In genomic region chr4:41761680-41762079, GRCm38 (mm10) we compare ENCODE assay signal across 1 mouse cellular context.
TF ChIP-seq lines count a peak whose summit lies in the region.

No protein-coding gene starts in this region.

TF ChIP-seq in MEL, 35 proteins besides CTCF, POLR2A, EP300 and RAD21:
- TF ChIP-seq RCOR1 (IDR thresholded peaks at IDR 0.05; ENCODE audit: low read depth, low read length) (no peak), ETS1 (IDR thresholded peaks at IDR 0.05; ENCODE audit: low read depth, low read length) (no peak), MAX (IDR thresholded peaks at IDR 0.05; ENCODE audit: low read length) (no peak), ELF1 (IDR thresholded peaks at IDR 0.05; ENCODE audit: low read depth, low read length) (no peak), MYB (IDR thresholded peaks at IDR 0.05; ENCODE audit: low read depth, low read length) (no peak), GATA1 (IDR thresholded peaks at IDR 0.05; ENCODE audit: low read depth, low read length) (no peak), TCF12 (IDR thresholded peaks at IDR 0.05; ENCODE audit: low read depth, low read length) (no peak), USF1 (IDR thresholded peaks at IDR 0.05; ENCODE audit: low read depth, low read length) (no peak), POLR2AphosphoS5 (IDR thresholded peaks at IDR 0.05; ENCODE audit: borderline replicate concordance, low read depth, low read length) (no peak), NRF1 (IDR thresholded peaks at IDR 0.05; ENCODE audit: insufficient read depth, low read depth, low read length, poor library complexity, severe bottlenecking) (no peak), ZC3H11A (IDR thresholded peaks at IDR 0.05; ENCODE audit: low read depth, low read length) (no peak), SMC3 (IDR thresholded peaks at IDR 0.05; ENCODE audit: low read depth, low read length) (no peak), ZKSCAN1 (IDR thresholded peaks at IDR 0.05; ENCODE audit: low read depth, low read length) (no peak)
